Mouse (Mus musculus) forebrain, embryonic 15.5 days (tissue): Measurements from ENCODE around the gene Nipa1. TPM values are rescaled to one million over a fixed set of nuclear protein-coding genes. Genes with fewer than 3 reads are reported as not detected.
A peak's percentile ranks its signal among the peaks of the same experiment; 100 is the strongest.
"Not testable (repeated sequence)": the region's sequence is repeated elsewhere in the genome, so short reads cannot be mapped to it uniquely, and the experiment has no call there.

Source experiments
- ATAC-seq: fragments of 200-750 bp; cut with Nextera tagmentation; replicated peaks from 2 replicates; pipeline ENCODE4 v1.8.0; 2017; ENCODE audit warnings: mild to moderate bottlenecking, moderate TSS enrichment, moderate library complexity
- H3K27ac ChIP-seq: fragments of 300-500 bp; sonication (generic); replicated peaks from 2 replicates; pipeline ENCODE4 v1.5.1; 2015; ENCODE audit warnings: mild to moderate bottlenecking, inconsistent platforms
- H3K27me3 ChIP-seq: fragments of 300-500 bp; sonication (generic); 2 replicates; pipeline ENCODE4 v1.6.1; 2015; ENCODE audit warnings: inconsistent platforms
- H3K36me3 ChIP-seq: fragments of 300-500 bp; sonication (generic); 2 replicates; pipeline ENCODE4 v1.6.1; 2015; ENCODE audit warnings: mild to moderate bottlenecking, inconsistent platforms
- H3K4me1 ChIP-seq: fragments of 300-500 bp; sonication (generic); 2 replicates; pipeline ENCODE4 v1.6.1; 2015; ENCODE audit warnings: inconsistent platforms
- H3K4me2 ChIP-seq: fragments of 300-500 bp; sonication (generic); replicated peaks from 2 replicates; pipeline ENCODE4 v1.6.1; 2015; ENCODE audit warnings: mild to moderate bottlenecking, inconsistent platforms
- H3K4me3 ChIP-seq: fragments of 300-500 bp; sonication (generic); 2 replicates; pipeline ENCODE4 v1.5.1; 2015; ENCODE audit warnings: mild to moderate bottlenecking, inconsistent platforms
- H3K9ac ChIP-seq: fragments of 300-500 bp; sonication (generic); replicated peaks from 2 replicates; pipeline ENCODE4 v1.6.1; 2015; ENCODE audit warnings: mild to moderate bottlenecking, inconsistent platforms
- H3K9me3 ChIP-seq: fragments of 300-500 bp; sonication (generic); 2 replicates; pipeline ENCODE4 v1.6.1; 2016; ENCODE audit warnings: inconsistent platforms
- WGBS: fragments of 180-500 bp; shearing (Covaris S2); methylation state at CpG from one replicate; pipeline ENCODE4 v1.1.7; 2015; ENCODE audit warnings: mixed read lengths; 5-methylcytosine and 5-hydroxymethylcytosine counted together
- polyA plus RNA-seq: library from polyadenylated mRNA; unstranded; fragments of >200 nt; fragmentation: Nextera tagmentation; extraction: Ambion mirVana; gene quantifications from 2 replicates; pipeline ENCODE4 v1.2.1, GENCODE M21; 2015

Gene Nipa1
- polyA plus RNA-seq, 1 experiment from 2014 or later: 24.0 TPM

DNA sequence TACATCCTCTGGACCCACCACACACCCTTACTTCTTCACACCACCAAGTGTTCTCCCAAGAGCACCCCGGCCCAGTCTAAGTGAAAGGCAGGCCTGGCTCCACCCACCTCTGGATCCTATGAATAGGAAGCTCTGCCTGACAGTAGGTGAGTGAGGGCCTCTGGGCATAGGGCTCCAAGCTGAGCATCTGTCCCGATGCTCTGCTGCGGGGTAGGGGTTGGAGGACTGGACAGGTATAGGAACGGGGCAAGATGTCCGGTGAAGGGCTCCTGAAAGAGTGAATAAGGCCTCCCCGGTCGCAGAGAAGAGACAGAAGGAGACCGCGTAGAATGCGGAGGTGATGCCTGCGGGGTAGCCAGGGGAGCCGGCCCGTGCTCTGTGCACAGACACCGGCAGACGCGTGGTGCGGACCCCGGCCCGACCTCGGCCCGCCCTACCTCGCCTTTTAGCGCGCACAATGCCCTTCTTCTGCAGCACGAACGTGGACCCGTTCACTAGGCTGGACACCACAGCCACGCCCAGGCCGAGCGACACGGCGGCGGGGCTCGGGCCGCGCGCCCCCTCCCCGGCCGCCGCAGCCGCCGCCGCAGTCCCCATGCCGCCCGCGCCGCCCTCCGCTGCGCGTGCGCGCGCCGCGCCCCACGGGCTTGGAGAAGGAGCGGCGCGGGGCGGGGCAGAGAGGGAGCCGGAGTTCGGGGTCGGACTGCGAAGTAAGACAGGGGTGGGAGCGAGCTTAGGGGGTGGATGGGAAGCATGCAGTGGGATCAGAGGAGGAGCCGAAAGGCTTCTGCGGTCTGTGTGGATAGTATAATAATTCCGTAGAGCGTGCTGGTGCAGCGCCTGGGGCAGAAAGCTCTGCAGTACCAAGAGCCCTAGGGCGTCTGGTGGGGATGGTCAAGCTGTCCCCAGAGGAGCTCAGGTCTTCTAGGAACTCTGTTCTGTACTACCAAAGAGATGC, 503 bp downstream of the Nipa1 start:
- Histone ChIP-seq H3K27ac (peak overlapping the region; percentile 80), H3K9me3 (no peaks in the 10 kb centered on the region)
- peak; percentile 96 for ATAC-seq

DNA sequence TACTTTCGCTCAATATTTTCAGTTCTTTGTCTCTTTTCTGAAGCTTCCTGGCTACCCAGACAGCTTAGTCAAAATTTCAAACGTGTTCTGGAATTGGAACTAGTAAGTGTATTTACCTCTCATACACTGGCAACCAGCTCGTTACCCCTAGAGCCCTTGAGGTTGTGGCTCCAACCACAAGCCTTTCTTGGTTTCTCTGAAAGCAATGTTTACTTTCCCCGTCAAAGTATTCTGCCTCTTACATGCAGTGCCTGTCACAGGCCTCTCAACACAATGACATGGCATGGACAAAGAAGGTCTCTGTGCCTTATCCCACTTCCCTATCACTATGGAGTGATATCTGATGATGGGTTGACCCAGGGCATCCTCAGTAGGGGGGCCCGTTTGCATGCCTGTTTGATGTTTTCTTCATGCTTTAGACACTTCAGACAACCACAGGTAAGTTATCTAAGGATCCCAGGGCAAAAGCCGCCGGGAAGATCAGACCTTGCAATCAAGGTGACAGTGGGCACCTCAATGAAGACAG, 1.2 kb downstream of the Nipa1 start:
- Histone ChIP-seq H3K36me3 (no peaks in the 10 kb centered on the region; the same call in 1 of the 2 replicates), H3K9me3 (no peaks in the 10 kb centered on the region), H3K27me3 (no peaks in the 10 kb centered on the region), H3K9ac (peak overlapping the region; percentile 94), H3K4me1 (peaks cover 15% of the 10 kb centered on the region), H3K4me2 (peak overlapping the region; percentile 75), H3K27ac (peak overlapping the region; percentile 80), H3K4me3 (peak overlapping the region; percentile 88)
- peak; percentile 4 for ATAC-seq
- 40% methylated on average over 7 of the region's 7 CpGs for WGBS

More for the DNA sequence above, 503 bp downstream of the Nipa1 start:
- peak overlapping the region; percentile 88 for H3K4me3 ChIP-seq
- H3K4me1 ChIP-seq: peaks cover 15% of the 10 kb centered on the region
- under 1% methylated on average over 58 of the region's 71 CpGs for WGBS
- H3K4me2 ChIP-seq: peak overlapping the region; percentile 75
- H3K36me3 ChIP-seq: no peaks in the 10 kb centered on the region; the same call in 1 of the 2 replicates
- H3K27me3 ChIP-seq: no peaks in the 10 kb centered on the region
- peak overlapping the region; percentile 94 for H3K9ac ChIP-seq

DNA sequence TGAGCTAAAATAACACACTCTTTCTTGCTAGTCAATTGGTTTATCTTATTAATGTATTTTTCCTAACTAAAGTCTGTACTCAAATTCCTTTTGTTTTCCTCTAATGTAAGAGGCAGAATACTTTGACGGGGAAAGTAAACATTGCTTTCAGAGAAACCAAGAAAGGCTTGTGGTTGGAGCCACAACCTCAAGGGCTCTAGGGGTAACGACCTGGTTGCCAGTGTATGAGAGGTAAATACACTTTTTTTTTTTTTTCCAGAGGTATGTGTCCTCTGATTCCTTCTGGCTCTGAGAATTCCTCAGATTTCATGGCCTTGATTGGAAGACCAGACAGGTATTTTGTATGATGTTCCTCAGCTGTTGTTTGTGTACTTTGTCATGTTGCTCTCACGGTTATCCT, 2.0 kb downstream of the Nipa1 start:
- Histone ChIP-seq H3K27me3 (no peaks in the 10 kb centered on the region), H3K4me3 (no peak overlapping the region), H3K9me3 (no peaks in the 10 kb centered on the region), H3K36me3 (no peaks in the 10 kb centered on the region; the same call in 1 of the 2 replicates), H3K4me1 (peaks cover 15% of the 10 kb centered on the region), H3K27ac (no peak overlapping the region), H3K9ac (no peak overlapping the region), H3K4me2 (no peak overlapping the region)
- no peak for ATAC-seq
- WGBS: 81% methylated on average over 3 of the region's 3 CpGs

DNA sequence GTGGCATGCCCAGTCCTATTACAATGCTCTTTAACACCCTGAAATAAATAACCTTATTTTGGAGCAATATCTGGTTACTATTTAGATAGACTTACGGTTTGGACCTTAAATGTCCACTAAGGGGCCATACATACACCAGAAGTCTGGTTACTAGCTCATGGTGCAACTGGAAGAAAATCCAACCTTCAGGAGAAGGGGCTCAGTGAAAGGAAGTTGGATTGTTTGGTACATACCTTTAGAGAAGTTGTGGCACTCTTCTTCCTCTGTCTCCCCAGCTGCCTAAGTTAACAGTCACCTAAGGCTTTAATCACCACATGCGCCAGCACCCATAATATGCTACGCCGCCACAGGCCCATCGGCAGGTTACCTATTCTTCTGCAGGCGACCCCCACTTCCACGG, 3.9 kb downstream of the Nipa1 start:
- Histone ChIP-seq H3K4me1 (peaks cover 15% of the 10 kb centered on the region), H3K27me3 (no peaks in the 10 kb centered on the region), H3K4me2 (no peak overlapping the region), H3K9me3 (no peaks in the 10 kb centered on the region), H3K27ac (no peak overlapping the region), H3K4me3 (no peak overlapping the region), H3K9ac (no peak overlapping the region), H3K36me3 (no peaks in the 10 kb centered on the region; the same call in 1 of the 2 replicates)
- ATAC-seq: no peak
- 95% methylated on average over 7 of the region's 7 CpGs for WGBS

DNA sequence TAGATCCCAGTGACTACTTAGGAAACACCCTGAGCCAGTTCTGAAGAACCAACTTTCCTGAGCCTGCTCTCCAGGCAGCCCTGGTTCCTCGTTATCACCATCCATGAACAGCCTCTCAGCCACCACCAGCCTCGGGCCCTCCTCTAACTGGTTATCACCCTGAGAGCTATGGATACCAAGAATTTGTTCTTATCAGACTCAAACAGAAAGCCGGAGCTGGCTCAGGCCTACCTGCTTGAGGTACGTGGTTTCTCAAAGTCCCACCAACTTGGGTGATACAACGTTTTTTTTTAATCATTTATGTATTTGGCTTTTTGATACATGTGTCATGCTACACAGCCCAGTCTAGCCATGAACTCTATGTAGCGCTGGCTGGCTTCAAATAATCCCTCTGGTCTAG, 4.6 kb downstream of the Nipa1 start:
- Histone ChIP-seq H3K4me3 (no peak overlapping the region), H3K36me3 (no peaks in the 10 kb centered on the region; the same call in 1 of the 2 replicates), H3K27ac (no peak overlapping the region), H3K9ac (no peak overlapping the region), H3K9me3 (no peaks in the 10 kb centered on the region), H3K27me3 (no peaks in the 10 kb centered on the region), H3K4me2 (no peak overlapping the region), H3K4me1 (peaks cover 15% of the 10 kb centered on the region)
- WGBS: 84% methylated on average over 6 of the region's 6 CpGs
- ATAC-seq: no peak

DNA sequence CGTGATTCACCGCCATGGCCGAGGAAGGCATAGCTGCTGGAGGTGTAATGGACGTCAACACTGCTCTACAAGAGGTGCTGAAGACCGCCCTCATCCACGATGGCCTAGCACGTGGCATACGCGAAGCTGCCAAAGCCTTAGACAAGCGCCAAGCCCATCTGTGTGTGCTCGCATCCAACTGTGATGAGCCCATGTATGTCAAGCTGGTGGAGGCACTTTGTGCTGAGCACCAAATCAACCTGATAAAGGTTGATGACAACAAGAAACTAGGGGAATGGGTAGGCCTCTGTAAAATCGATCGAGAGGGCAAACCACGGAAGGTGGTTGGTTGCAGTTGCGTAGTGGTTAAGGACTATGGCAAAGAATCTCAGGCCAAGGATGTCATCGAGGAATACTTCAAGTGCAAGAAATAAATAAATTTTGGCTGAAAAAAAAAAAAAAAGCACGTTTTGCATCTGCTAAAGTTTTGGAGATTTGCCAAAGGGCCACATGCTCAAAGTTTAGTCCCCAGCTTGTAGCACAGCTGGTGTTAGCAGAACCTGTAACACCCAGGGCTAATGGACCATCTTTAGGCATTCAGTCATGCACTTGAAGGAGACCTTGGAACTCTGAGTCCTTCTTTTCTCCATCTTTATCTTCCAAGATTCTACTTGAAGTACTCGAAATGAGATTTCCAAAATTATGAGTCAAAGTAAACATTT, 5.6 kb downstream of the Nipa1 start:
- H3K4me1 ChIP-seq: peaks cover 12% of the 10 kb centered on the region; the same call in 1 of the 2 replicates
- not testable (repeated sequence) for H3K4me3 ChIP-seq, H3K27me3 ChIP-seq, H3K9ac ChIP-seq, H3K27ac ChIP-seq, H3K36me3 ChIP-seq, H3K4me2 ChIP-seq, ATAC-seq, H3K9me3 ChIP-seq
- 87% methylated on average over 8 of the region's 18 CpGs for WGBS

DNA sequence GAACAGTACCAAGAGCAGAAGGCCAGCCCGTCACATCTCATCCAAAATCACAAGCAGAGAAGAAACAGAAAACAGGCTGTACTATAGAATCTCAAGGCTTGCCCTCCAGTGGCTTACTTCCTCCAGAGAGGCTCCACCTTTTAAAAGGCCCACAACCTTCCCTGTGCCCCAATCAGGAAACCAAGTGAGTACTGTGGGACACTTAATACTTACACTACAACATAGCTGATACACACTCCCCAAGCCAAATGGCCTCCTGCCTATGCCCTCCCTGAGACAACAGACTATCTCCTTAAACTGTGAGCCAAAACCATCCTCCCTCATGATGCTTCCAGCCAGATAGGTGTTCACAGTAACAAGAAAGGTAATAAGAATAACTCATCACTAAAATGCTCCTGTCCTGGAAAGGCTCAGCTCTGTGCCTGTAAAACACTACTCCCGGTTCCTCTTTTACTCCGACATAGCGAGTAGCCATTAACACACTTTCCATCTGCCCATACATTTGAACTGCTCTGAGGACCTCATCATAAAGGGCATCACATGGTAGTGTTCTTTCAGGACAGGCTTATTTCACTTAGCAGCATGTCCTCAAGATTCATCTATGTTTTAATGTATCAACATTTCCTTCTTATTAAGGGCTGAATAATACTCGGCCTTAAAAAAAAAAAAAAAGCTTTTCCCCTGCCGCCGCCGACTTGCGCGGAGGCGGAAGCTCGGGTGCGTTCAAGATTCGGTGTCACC, 6.3 kb downstream of the Nipa1 start:
- H3K27me3 ChIP-seq: no peaks in the 10 kb centered on the region
- WGBS: 96% methylated on average over 14 of the region's 14 CpGs

DNA sequence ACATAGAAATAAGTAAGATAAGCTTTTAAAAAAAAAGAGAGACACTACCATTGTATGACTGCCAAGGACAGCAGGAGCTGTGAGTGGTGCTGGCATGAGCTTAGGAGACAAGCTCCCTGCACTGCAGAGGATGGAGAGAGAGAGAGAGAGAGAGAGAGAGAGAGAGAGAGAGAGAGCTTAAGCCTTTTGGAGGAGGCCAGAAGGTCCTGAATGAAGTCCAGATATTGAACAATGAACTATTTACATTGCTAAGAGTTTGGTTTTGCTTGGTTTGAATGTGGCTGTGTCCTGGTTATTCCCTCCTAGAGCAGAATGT, 8.8 kb downstream of the Nipa1 start:
- Histone ChIP-seq H3K9ac (no peak overlapping the region), H3K36me3 (no peaks in the 10 kb centered on the region; the same call in 1 of the 2 replicates), H3K4me2 (no peak overlapping the region), H3K27ac (no peak overlapping the region), H3K9me3 (no peaks in the 10 kb centered on the region), H3K27me3 (no peaks in the 10 kb centered on the region), H3K4me1 (no peaks in the 10 kb centered on the region), H3K4me3 (no peak overlapping the region)
- ATAC-seq: no peak

More for the DNA sequence above, 6.3 kb downstream of the Nipa1 start:
- ATAC-seq: no peak
- no peak overlapping the region for H3K4me2 ChIP-seq
- no peak overlapping the region for H3K9ac ChIP-seq
- no peak overlapping the region for H3K4me3 ChIP-seq
- H3K4me1 ChIP-seq: peaks cover 6% of the 10 kb centered on the region; the same call in 1 of the 2 replicates
- no peaks in the 10 kb centered on the region; the same call in 1 of the 2 replicates for H3K36me3 ChIP-seq
- H3K9me3 ChIP-seq: no peaks in the 10 kb centered on the region
- no peak overlapping the region for H3K27ac ChIP-seq

DNA sequence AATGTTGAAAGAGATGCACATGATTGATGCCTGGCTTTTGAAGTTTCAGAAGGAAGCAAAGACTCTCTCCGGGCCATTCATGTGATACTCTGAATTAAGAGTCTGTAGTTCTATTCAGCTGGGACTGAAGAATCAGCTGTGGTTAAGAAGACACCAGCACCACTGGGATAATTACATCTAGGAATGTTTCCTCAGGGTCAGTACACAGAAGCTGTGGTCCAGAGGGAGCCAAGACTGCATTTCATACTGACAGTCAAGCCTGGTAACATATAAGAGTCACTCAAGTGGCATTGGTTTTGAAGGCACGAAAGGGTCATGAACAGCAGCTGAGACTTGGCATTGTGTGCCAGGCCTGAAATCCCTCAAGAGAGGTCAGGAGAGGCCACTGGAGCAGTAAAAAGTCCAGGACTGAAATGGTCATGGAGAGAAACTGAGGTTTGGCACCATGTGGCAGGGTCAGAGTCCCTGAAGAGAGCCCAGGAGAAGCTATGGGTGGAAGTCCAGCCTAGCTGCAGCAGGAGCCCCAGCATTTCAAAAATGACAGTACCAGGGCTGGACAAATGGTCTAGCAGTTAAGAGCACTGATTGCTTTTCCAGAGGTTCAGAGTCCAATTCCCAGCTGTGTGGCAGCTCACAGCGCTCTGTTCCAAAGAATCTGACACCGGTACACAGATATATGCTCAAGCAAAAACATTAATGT, 9.3 kb downstream of the Nipa1 start:
- Histone ChIP-seq H3K4me3 (no peak overlapping the region), H3K9me3 (no peaks in the 10 kb centered on the region), H3K36me3 (no peaks in the 10 kb centered on the region), H3K4me2 (no peak overlapping the region), H3K27ac (no peak overlapping the region), H3K27me3 (no peaks in the 10 kb centered on the region), H3K9ac (no peak overlapping the region), H3K4me1 (no peaks in the 10 kb centered on the region)
- ATAC-seq: no peak
- WGBS: 87% methylated on average over 4 of the region's 4 CpGs

DNA sequence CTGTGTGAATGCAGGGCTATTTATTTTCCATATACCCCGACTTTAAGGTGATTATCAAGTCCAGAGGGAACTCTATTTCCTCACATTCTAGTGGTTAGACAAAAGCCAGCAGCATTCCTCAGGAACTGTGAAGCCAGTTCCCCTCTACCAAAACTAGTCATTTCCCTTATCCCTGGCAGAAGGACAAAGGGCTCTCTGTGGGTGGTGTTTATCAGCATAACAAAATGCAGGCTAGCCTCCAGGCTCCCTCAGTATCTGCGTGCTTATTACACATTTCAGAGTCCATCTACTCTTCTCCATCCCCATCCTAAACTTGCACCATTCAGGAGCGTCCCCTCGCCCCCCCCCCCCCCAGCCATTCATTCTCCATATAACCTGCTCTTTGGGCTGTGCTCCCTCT, 20.8 kb downstream of the Nipa1 start:
- no peak for ATAC-seq
- no peak overlapping the region for H3K4me3 ChIP-seq
- H3K36me3 ChIP-seq: no peaks in the 10 kb centered on the region
- H3K9ac ChIP-seq: no peak overlapping the region
- H3K27me3 ChIP-seq: no peaks in the 10 kb centered on the region
- WGBS: 0% methylated on average over 3 of the region's 4 CpGs
- no peak overlapping the region for H3K4me2 ChIP-seq
- H3K4me1 ChIP-seq: peaks cover 6% of the 10 kb centered on the region; the same call in 1 of the 2 replicates
- H3K9me3 ChIP-seq: no peaks in the 10 kb centered on the region
- H3K27ac ChIP-seq: no peak overlapping the region

DNA sequence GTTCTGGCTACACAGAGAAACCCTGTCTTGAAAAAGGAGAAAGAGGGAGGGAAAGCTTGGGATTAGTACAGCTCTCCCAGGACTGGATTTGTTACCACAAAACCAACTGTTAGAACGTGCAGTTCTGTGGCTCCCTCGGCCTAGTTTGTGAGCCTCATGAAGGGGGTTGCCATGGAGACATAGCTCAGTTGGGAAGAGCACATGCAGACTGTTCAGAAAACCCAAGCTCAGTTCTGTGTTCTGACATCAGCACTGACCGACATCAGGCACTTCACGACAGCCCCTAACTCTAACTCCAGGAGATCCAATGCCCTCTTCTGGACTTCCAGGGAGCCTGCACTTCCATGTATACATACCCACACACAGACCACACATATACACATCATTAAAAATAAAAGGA, 24.7 kb downstream of the Nipa1 start:
- WGBS: 29% methylated on average over 4 of the region's 4 CpGs
- Histone ChIP-seq H3K4me1 (peaks cover 6% of the 10 kb centered on the region; the same call in 1 of the 2 replicates), H3K4me2 (no peak overlapping the region), H3K9me3 (no peaks in the 10 kb centered on the region), H3K9ac (no peak overlapping the region), H3K36me3 (no peaks in the 10 kb centered on the region), H3K27ac (no peak overlapping the region), H3K27me3 (no peaks in the 10 kb centered on the region), H3K4me3 (no peak overlapping the region)
- peak; percentile 68 for ATAC-seq
